Mouse (Mus musculus) myocyte (in vitro differentiated cells): ENCODE data around the gene Ifitm5.

ENCODE experiments used
- POLR2A ChIP-seq: IDR thresholded peaks from one replicate; pipeline ENCODE4 v1.6.1; 2011; ENCODE audit warnings: low read depth, mild to moderate bottlenecking, control low read depth, moderate library complexity; ENCODE audit not compliant: insufficient read length
- POLR2AphosphoS2 ChIP-seq: IDR thresholded peaks from one replicate; pipeline ENCODE4 v1.6.1; 2011; ENCODE audit warnings: low read depth, control low read depth; ENCODE audit not compliant: insufficient read length
- TCF12 ChIP-seq: IDR thresholded peaks from one replicate; pipeline ENCODE4 v1.6.1; 2011; ENCODE audit warnings: mild to moderate bottlenecking, control low read depth; ENCODE audit not compliant: poor library complexity, insufficient read depth, severe bottlenecking

GRCm38 (mm10) chr7:140952441-140952840 is 2.4 kb upstream of the Ifitm5 start:
- TF ChIP-seq TCF12 (no peak), POLR2A (no peak), POLR2AphosphoS2 (no peak)
